Mouse (Mus musculus) MEL (cell line): ENCODE data around the gene Ate1.

ENCODE experiments used
- CTCF ChIP-seq, 3 experiments: IDR thresholded peaks in 2 of 3; conservative IDR thresholded peaks in 1 of 3; 2 replicates each; pipeline ENCODE4 v1.5.1; 2011 to 2012; ENCODE audit warnings: low read length in 3 of 3, low read depth in 2 of 3, mild to moderate bottlenecking in 2 of 3, improper control_type of control experiment in 1 of 3, inconsistent platforms in 1 of 3, mixed read lengths in 1 of 3, moderate library complexity in 1 of 3; ENCODE audit not compliant: control insufficient read depth in 1 of 3, insufficient read depth in 1 of 3, poor library complexity in 1 of 3, severe bottlenecking in 1 of 3
- E2F4 ChIP-seq: IDR thresholded peaks from 2 replicates; pipeline ENCODE4 v1.6.1; 2011; ENCODE audit warnings: low read depth, low read length, improper control_type of control experiment, borderline replicate concordance
- EP300 ChIP-seq, 2 experiments: IDR thresholded peaks; 2 replicates each; pipeline ENCODE4 v1.6.1; 2011; ENCODE audit warnings: improper control_type of control experiment in 2 of 2, low read length in 2 of 2, low read depth in 1 of 2, mild to moderate bottlenecking in 1 of 2
- MYB ChIP-seq: IDR thresholded peaks from 2 replicates; pipeline ENCODE4 v1.6.1; 2011; ENCODE audit warnings: mild to moderate bottlenecking, low read depth, low read length, improper control_type of control experiment
- POLR2A ChIP-seq, 2 experiments: IDR thresholded peaks; 2 replicates each; pipeline ENCODE4 v1.6.1; 2011 to 2012; ENCODE audit warnings: low read length in 2 of 2, mild to moderate bottlenecking in 2 of 2, control low read depth in 1 of 2, improper control_type of control experiment in 1 of 2, low read depth in 1 of 2, moderate library complexity in 1 of 2; ENCODE audit not compliant: control insufficient read depth in 1 of 2, insufficient read depth in 1 of 2, poor library complexity in 1 of 2
- SMC3 ChIP-seq: IDR thresholded peaks from 2 replicates; pipeline ENCODE4 v1.6.1; 2011; ENCODE audit warnings: low read depth, low read length, improper control_type of control experiment
- ZC3H11A ChIP-seq: IDR thresholded peaks from 2 replicates; pipeline ENCODE4 v1.6.1; 2012; ENCODE audit warnings: low read depth, mild to moderate bottlenecking, inconsistent platforms, low read length, improper control_type of control experiment
- ZKSCAN1 ChIP-seq: IDR thresholded peaks from 2 replicates; pipeline ENCODE4 v1.6.1; 2012; ENCODE audit warnings: low read depth, mild to moderate bottlenecking, inconsistent platforms, low read length, improper control_type of control experiment, moderate library complexity

DNA sequence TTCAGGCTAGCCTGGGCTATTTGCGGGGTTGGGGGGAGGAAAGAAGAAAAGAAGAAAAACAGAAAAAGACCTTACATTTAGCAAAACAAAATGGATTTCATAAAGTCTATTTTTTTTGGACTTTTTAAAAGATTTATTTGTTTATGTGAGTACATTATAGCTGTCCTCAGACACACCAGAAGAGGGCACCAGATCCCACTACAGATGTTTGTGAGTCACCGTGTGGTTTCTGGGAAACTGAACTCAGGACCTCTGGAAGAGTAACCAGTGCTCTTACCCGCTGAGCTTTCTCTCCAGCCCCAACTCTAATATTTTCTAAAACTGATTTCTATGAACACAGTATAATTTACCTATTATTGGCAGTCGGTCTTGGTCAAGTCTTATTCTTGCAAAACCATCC is 15.0 kb upstream of the Ate1 start:
- peak; percentile 11 to 31 (median 26); a peak in 2 of 6 replicates for TF ChIP-seq CTCF (IDR thresholded peaks at IDR 0.05 in 2 of 3, conservative IDR thresholded peaks at IDR 0.05 in 1 of 3; ENCODE audit: control insufficient read depth in 1 of 3, insufficient read depth in 1 of 3, low read depth in 2 of 3, low read length in 3 of 3, poor library complexity in 1 of 3, severe bottlenecking in 1 of 3)
- no peak for TF ChIP-seq E2F4
- TF ChIP-seq POLR2A (IDR thresholded peaks at IDR 0.05; ENCODE audit: control insufficient read depth in 1 of 2, insufficient read depth in 1 of 2, low read depth in 1 of 2, low read length in 2 of 2, poor library complexity in 1 of 2) = no peak
- TF ChIP-seq EP300 (IDR thresholded peaks at IDR 0.05; ENCODE audit: low read depth in 1 of 2, low read length in 2 of 2) = no peak
- TF ChIP-seq ZKSCAN1 = no peak
- no peak for TF ChIP-seq ZC3H11A
- TF ChIP-seq SMC3 = no peak
- TF ChIP-seq MYB = no peak
